14 mouse cellular contexts compared by ENCODE assay signal in genomic region chrX:57336958-57337357, GRCm38 (mm10). TPM values are rescaled to one million over a fixed set of nuclear protein-coding genes. Genes with fewer than 3 reads are reported as not detected.
DNase-seq lines count a peak whose midpoint lies in the region; ATAC-seq and TF ChIP-seq lines count a peak whose summit lies in the region.
"Had no signal": no experiment of that assay in that cellular context is flagged by ENCODE, and none has a peak within 500 bp of the region (broad histone marks: within the 10 kb centered on the region; RNA-seq: fewer than 3 reads in every experiment).

No protein-coding gene starts in this region.

- no peak overlapping the region for H3K4me2 ChIP-seq in kidney, embryonic 15.5 days
- H3K4me2 ChIP-seq: forebrain, embryonic 13.5 days; heart, embryonic 13.5 days; hindbrain, embryonic 15.5 days; liver, embryonic 15.5 days; midbrain, embryonic 11.5 days had no signal

- no peak overlapping the region for H3K9ac ChIP-seq in kidney, embryonic 15.5 days
- H3K9ac ChIP-seq: forebrain, embryonic 13.5 days; heart, embryonic 13.5 days; hindbrain, embryonic 15.5 days; liver, embryonic 15.5 days had no signal

- H3K4me3 ChIP-seq in small intestine, adult 2 months (ENCODE audit: low read depth, low read length): peak overlapping the region; percentile 53
- H3K4me3 ChIP-seq in kidney, embryonic 15.5 days (replicated peaks): no peak overlapping the region
- H3K4me3 ChIP-seq: forebrain, embryonic 13.5 days; heart, embryonic 13.5 days; hindbrain, embryonic 15.5 days; liver, embryonic 15.5 days had no signal

- no peaks in the 10 kb centered on the region for H3K9me3 ChIP-seq in kidney, embryonic 15.5 days (replicated peaks)
- H3K9me3 ChIP-seq: forebrain, embryonic 13.5 days; heart, embryonic 13.5 days; hindbrain, embryonic 15.5 days; liver, embryonic 15.5 days had no signal

- peak overlapping the region; percentile 65; the same call in 1 of the 2 replicates for H3K27ac ChIP-seq in small intestine, adult 2 months (ENCODE audit: insufficient read depth, low read depth, low read length)
- H3K27ac ChIP-seq in kidney, embryonic 15.5 days: no peak overlapping the region
- H3K27ac ChIP-seq: forebrain, embryonic 13.5 days; heart, embryonic 13.5 days; hindbrain, embryonic 15.5 days; liver, embryonic 15.5 days had no signal

- H3K36me3 ChIP-seq in small intestine, adult 2 months (ENCODE audit: control insufficient read depth, insufficient read depth, low read length): no peaks in the 10 kb centered on the region
- H3K36me3 ChIP-seq in kidney, embryonic 15.5 days: no peaks in the 10 kb centered on the region
- H3K36me3 ChIP-seq: heart, embryonic 13.5 days; hindbrain, embryonic 15.5 days; liver, embryonic 15.5 days had no signal

- 74% methylated on average over 9 of the region's 9 CpGs for WGBS in small intestine, adult 2 months
- 85% methylated on average over 9 of the region's 9 CpGs for WGBS in kidney, embryonic 15.5 days

- no peaks in the 10 kb centered on the region for H3K4me1 ChIP-seq in small intestine, adult 2 months (ENCODE audit: control insufficient read depth, insufficient read depth, insufficient read length, low read length)
- H3K4me1 ChIP-seq in kidney, embryonic 15.5 days: no peaks in the 10 kb centered on the region
- H3K4me1 ChIP-seq: forebrain, embryonic 13.5 days; hindbrain, embryonic 15.5 days; liver, embryonic 15.5 days had no signal

- peak; percentile 65 for ATAC-seq in common myeloid progenitor, adult 5-6 weeks (replicated peaks; ENCODE audit: low read depth, poor library complexity, severe bottlenecking)
- ATAC-seq in kidney, embryonic 15.5 days (replicated peaks; ENCODE audit: low FRiP score): no peak
- ATAC-seq: forebrain, embryonic 13.5 days had no signal

- no peak for TF ChIP-seq POLR2A in small intestine, adult 2 months (IDR thresholded peaks at IDR 0.05; ENCODE audit: low read depth, low read length)

- no peak for TF ChIP-seq CTCF in small intestine, adult 2 months (IDR thresholded peaks at IDR 0.05; ENCODE audit: extremely low read depth, insufficient read length, insufficient replicate concordance, low read depth, low read length)

- no peaks in the 10 kb centered on the region for H3K27me3 ChIP-seq in small intestine, adult 2 months (ENCODE audit: control insufficient read depth, insufficient read depth, low read length)
- no peaks in the 10 kb centered on the region for H3K27me3 ChIP-seq in kidney, embryonic 15.5 days
- H3K27me3 ChIP-seq: forebrain, embryonic 13.5 days; heart, embryonic 13.5 days; hindbrain, embryonic 15.5 days; liver, embryonic 15.5 days had no signal

- DNase-seq in 416B (ENCODE audit: low read depth) (peak; percentile 82), A20 (ENCODE audit: low read depth, low spot score) (peak; percentile 72)
- DNase-seq in testis, postnatal 10 days (ENCODE audit: low spot score): no peak
- no peak for DNase-seq in kidney, postnatal 10 days
- DNase-seq: cerebellum, postnatal 14 days; kidney, adult 9 months had no signal

RNA-seq across cellular contexts. Expression of gene Arhgef6, which starts 1.6 kb away (rescaled TPM):
- 96.4 and 110 TPM in 2 replicates for total RNA-seq in common myeloid progenitor, adult 5-6 weeks (2017)
- 1.7 and 2.4 TPM in 2 replicates for polyA plus RNA-seq in small intestine, adult 2 months (2012; rRNA removed)
- polyA plus RNA-seq in kidney, embryonic 15.5 days (2015; fragmentation: Nextera tagmentation; extraction: Ambion mirVana): 3.2 and 3.9 TPM in 2 replicates

RNA-seq across cellular contexts. Expression of gene Rbmx, which starts 55.9 kb away (rescaled TPM):
- 69.5 and 74.8 TPM in 2 replicates for total RNA-seq in common myeloid progenitor, adult 5-6 weeks (2017)
- 1.7 and 3.4 TPM in 2 replicates for polyA plus RNA-seq in small intestine, adult 2 months (2012; rRNA removed)
- polyA plus RNA-seq in kidney, embryonic 15.5 days (2015; fragmentation: Nextera tagmentation; extraction: Ambion mirVana): 134 TPM in 2 replicates

Comparison
In these comparisons a context has a peak if more than half of its experiments do, and no peak if none do; other contexts are left out.
1. DNase-seq: peak in 416B (single experiment) and A20 (single experiment); none in testis, postnatal 10 days (single experiment) and kidney, postnatal 10 days (single experiment).
2. RNA of gene Rbmx, which starts 55.9 kb away (polyA plus RNA-seq): 134 TPM in kidney, embryonic 15.5 days; 1.7 to 3.4 TPM in small intestine, adult 2 months; every median in the first group is over 10 times any median in the second.